In genomic region chr14:115349448-115349847, GRCm38 (mm10) we compare ENCODE assay signal across 34 mouse cellular contexts.
"Had no signal": no experiment of that assay in that cellular context is flagged by ENCODE, and none has a peak within 500 bp of the region (broad histone marks: within the 10 kb centered on the region; RNA-seq: fewer than 3 reads in every experiment).

No protein-coding gene starts in this region.

- H3K9ac ChIP-seq: heart, embryonic 12.5 days; heart, embryonic 13.5 days; heart, embryonic 15.5 days; hindbrain, embryonic 12.5 days; hindbrain, embryonic 13.5 days; hindbrain, embryonic 14.5 days; hindbrain, embryonic 15.5 days; intestine, embryonic 15.5 days; kidney, embryonic 15.5 days had no signal

- H3K4me2 ChIP-seq: heart, embryonic 12.5 days; heart, embryonic 13.5 days; heart, embryonic 15.5 days; hindbrain, embryonic 12.5 days; hindbrain, embryonic 13.5 days; hindbrain, embryonic 14.5 days; hindbrain, embryonic 15.5 days; intestine, embryonic 15.5 days; kidney, embryonic 15.5 days had no signal

- ATAC-seq: hindbrain, embryonic 16.5 days; hindbrain, postnatal 0 days; inflammation-experienced regulatory T-cells, adult 6 months; intestine, embryonic 15.5 days; intestine, embryonic 16.5 days; intestine, postnatal 0 days had no signal

- H3K9me3 ChIP-seq: heart, embryonic 12.5 days; heart, embryonic 13.5 days; heart, embryonic 15.5 days; hindbrain, embryonic 10.5 days; hindbrain, embryonic 12.5 days; hindbrain, embryonic 13.5 days; hindbrain, embryonic 15.5 days; intestine, embryonic 15.5 days; kidney, embryonic 15.5 days had no signal

- H3K4me3 ChIP-seq: heart, embryonic 12.5 days; heart, embryonic 13.5 days; heart, embryonic 15.5 days; hindbrain, embryonic 10.5 days; hindbrain, embryonic 12.5 days; hindbrain, embryonic 13.5 days; hindbrain, embryonic 15.5 days; intestine, embryonic 15.5 days; kidney, embryonic 15.5 days; layer of hippocampus, adult 2 months; left cerebral cortex, adult 2 months had no signal

- H3K27ac ChIP-seq: heart, embryonic 13.5 days; heart, embryonic 15.5 days; hindbrain, embryonic 10.5 days; hindbrain, embryonic 12.5 days; hindbrain, embryonic 13.5 days; hindbrain, embryonic 14.5 days; hindbrain, embryonic 15.5 days; hindbrain, postnatal 0 days; intestine, embryonic 15.5 days; kidney, embryonic 15.5 days; kidney, postnatal 0 days; layer of hippocampus, adult 2 months; left cerebral cortex, adult 2 months had no signal

- H3K4me1 ChIP-seq: heart, embryonic 12.5 days; heart, embryonic 13.5 days; heart, embryonic 15.5 days; hindbrain, embryonic 10.5 days; hindbrain, embryonic 12.5 days; hindbrain, embryonic 13.5 days; hindbrain, embryonic 15.5 days; intestine, embryonic 15.5 days; kidney, embryonic 15.5 days had no signal

- H3K27me3 ChIP-seq: heart, embryonic 12.5 days; heart, embryonic 13.5 days; heart, embryonic 15.5 days; hindbrain, embryonic 12.5 days; hindbrain, embryonic 13.5 days; hindbrain, embryonic 15.5 days; intestine, embryonic 15.5 days; kidney, embryonic 15.5 days had no signal

- H3K36me3 ChIP-seq: heart, embryonic 12.5 days; heart, embryonic 13.5 days; heart, embryonic 15.5 days; hindbrain, embryonic 10.5 days; hindbrain, embryonic 12.5 days; hindbrain, embryonic 13.5 days; hindbrain, embryonic 15.5 days; intestine, embryonic 15.5 days; kidney, embryonic 15.5 days had no signal

- DNase-seq: heart, postnatal 10 days; heart, postnatal 14 days; heart, postnatal 36 days; heart, postnatal 4 days; kidney, adult 11 months; kidney, adult 18-20 months; kidney, adult 2 months; kidney, adult 8-10 months; kidney, adult 9 months; kidney, postnatal 10 days; kidney, postnatal 14 days; kidney, postnatal 25 days; kidney, postnatal 36 days; kidney, postnatal 4 days; layer of hippocampus, adult 9-11 months; layer of hippocampus, postnatal 36 days had no signal
